ENCODE assay signal across 8 mouse cellular contexts in genomic region chr4:82858431-82859010, GRCm38 (mm10). TPM values are rescaled to one million over a fixed set of nuclear protein-coding genes. Genes with fewer than 3 reads are reported as not detected.
A peak's percentile ranks its signal among the peaks of the same experiment; 100 is the strongest.
DNase-seq lines count a peak whose midpoint lies in the region; ATAC-seq and TF ChIP-seq lines count a peak whose summit lies in the region.

No protein-coding gene starts in this region.

- intact Hi-C loops in heart, postnatal 14 days (cut with DNase I), result no loop called here

- no peak for TF ChIP-seq CTCF in E14TG2a.4 (conservative IDR thresholded peaks at IDR 0.05; ENCODE audit: low read length)
- no peak for TF ChIP-seq CTCF in heart, postnatal 0 days (IDR thresholded peaks at IDR 0.05; ENCODE audit: low read depth)

- peak overlapping the region; percentile 93 for H3K9ac ChIP-seq in heart, embryonic 13.5 days
- peak overlapping the region; percentile 96 for H3K9ac ChIP-seq in heart, postnatal 0 days (replicated peaks; ENCODE audit: low read depth, low read length)

- DNase-seq in heart, postnatal 14 days, result no peak
- DNase-seq in heart, postnatal 0 days (ENCODE audit: low spot score), result no peak
- no peak for DNase-seq in cerebellum, adult 9-10 months
- no peak for DNase-seq in urinary bladder, adult 18-20 months (ENCODE audit: low spot score in 2 of 2)
- no peak for DNase-seq in c-Kit-positive CD71-positive TER-119-positive erythroid progenitor cells, embryonic 14.5 days (ENCODE audit: low spot score)

- no peak for TF ChIP-seq EP300 in heart, postnatal 0 days (IDR thresholded peaks at IDR 0.05; ENCODE audit: low read depth)

- H3K4me2 ChIP-seq in heart, embryonic 13.5 days, result peak overlapping the region; percentile 74
- H3K4me2 ChIP-seq in heart, postnatal 0 days (ENCODE audit: low read depth, low read length), result peak overlapping the region; percentile 92

- no peak for ATAC-seq in heart, embryonic 13.5 days (ENCODE audit: extremely low read depth, insufficient number of reproducible peaks, low FRiP score, low TSS enrichment)
- no peak for ATAC-seq in heart, postnatal 0 days (ENCODE audit: insufficient read depth, low read depth)
- ATAC-seq in megakaryocyte progenitor cell, adult 5-6 weeks (replicated peaks; ENCODE audit: poor library complexity), result 0 out of 2 replicates have a peak, but pooled peaks have one; percentile 13

- H3K9me3 ChIP-seq in heart, embryonic 13.5 days, result no peaks in the 10 kb centered on the region
- H3K9me3 ChIP-seq in E14TG2a.4 (ENCODE audit: low read length), result no peaks in the 10 kb centered on the region
- no peaks in the 10 kb centered on the region for H3K9me3 ChIP-seq in heart, postnatal 0 days (replicated peaks; ENCODE audit: control insufficient read depth, low read length)

- peak overlapping the region; percentile 92 for H3K4me3 ChIP-seq in heart, embryonic 13.5 days
- peak overlapping the region; percentile 87 for H3K4me3 ChIP-seq in E14TG2a.4 (replicated peaks; ENCODE audit: low read length)
- H3K4me3 ChIP-seq in heart, postnatal 0 days (ENCODE audit: low read depth, low read length), result peak overlapping the region; percentile 96

- WGBS in heart, embryonic 13.5 days, result 24% methylated on average over 4 of the region's 4 CpGs
- 29% methylated on average over 4 of the region's 4 CpGs for WGBS in heart, postnatal 0 days

- H3K27me3 ChIP-seq in heart, embryonic 13.5 days (replicated peaks), result no peaks in the 10 kb centered on the region
- peaks cover 2% of the 10 kb centered on the region; the same call in 1 of the 2 replicates for H3K27me3 ChIP-seq in E14TG2a.4 (ENCODE audit: insufficient read depth, low read length)
- H3K27me3 ChIP-seq in heart, postnatal 0 days (ENCODE audit: control insufficient read depth, insufficient read depth, low read length), result no peaks in the 10 kb centered on the region

- H3K4me1 ChIP-seq in heart, embryonic 13.5 days, result peaks cover 22% of the 10 kb centered on the region
- peaks cover 9% of the 10 kb centered on the region for H3K4me1 ChIP-seq in E14TG2a.4 (replicated peaks; ENCODE audit: low read depth, low read length)
- H3K4me1 ChIP-seq in heart, postnatal 0 days (ENCODE audit: control insufficient read depth, insufficient read depth), result peaks cover 8% of the 10 kb centered on the region; the same call in 1 of the 2 replicates

- H3K36me3 ChIP-seq in heart, embryonic 13.5 days, result no peaks in the 10 kb centered on the region
- H3K36me3 ChIP-seq in E14TG2a.4 (ENCODE audit: insufficient read depth, low read length), result no peaks in the 10 kb centered on the region
- no peaks in the 10 kb centered on the region for H3K36me3 ChIP-seq in heart, postnatal 0 days (replicated peaks; ENCODE audit: control insufficient read depth, insufficient read depth, low read length)

- H3K27ac ChIP-seq in heart, embryonic 13.5 days (replicated peaks), result peak overlapping the region; percentile 76; the same call in 1 of the 2 replicates
- peak overlapping the region; percentile 70; the same call in 1 of the 2 replicates for H3K27ac ChIP-seq in heart, postnatal 0 days (ENCODE audit: low read depth)

RNA-seq across cellular contexts. Expression of gene Zdhhc21, which starts 1.2 kb away (rescaled TPM):
- 8.5 and 9.1 TPM in 2 replicates for polyA plus RNA-seq in heart, embryonic 13.5 days (2015; fragmentation: Nextera tagmentation; extraction: Ambion mirVana)
- 10 to 100 TPM; 12.0 to 15.3 TPM for total RNA-seq in heart, postnatal 14 days (2021)
- 14.2 and 32.1 TPM in 2 replicates for total RNA-seq in heart, postnatal 0 days (2014; rRNA removed; ENCODE audit: low replicate concordance)
- polyA plus RNA-seq in heart, postnatal 0 days (2015; fragmentation: Nextera tagmentation; extraction: Ambion mirVana), result 4.7 and 5.4 TPM in 2 replicates
- total RNA-seq in megakaryocyte progenitor cell, adult 5-6 weeks (2015), result 30.4 and 34.9 TPM in 2 replicates
- 19.9 and 21.6 TPM in 2 replicates for total RNA-seq in megakaryocyte progenitor cell, adult 5-6 weeks (2017)

RNA-seq across cellular contexts. Expression of gene Cer1, which starts 26.4 kb away (rescaled TPM):
- 0.11 and 0.32 TPM in 2 replicates for polyA plus RNA-seq in heart, embryonic 13.5 days (2015; fragmentation: Nextera tagmentation; extraction: Ambion mirVana)
- not detected for total RNA-seq in heart, postnatal 14 days (2021)
- total RNA-seq in heart, postnatal 0 days (2014; rRNA removed; ENCODE audit: low replicate concordance), result not detected in 2 replicates
- not detected in 2 replicates for polyA plus RNA-seq in heart, postnatal 0 days (2015; fragmentation: Nextera tagmentation; extraction: Ambion mirVana)
- not detected in 2 replicates for total RNA-seq in megakaryocyte progenitor cell, adult 5-6 weeks (2015)
- not detected in 2 replicates for total RNA-seq in megakaryocyte progenitor cell, adult 5-6 weeks (2017)
